Mouse (Mus musculus) midbrain, embryonic 13.5 days (tissue): ENCODE data around the gene Gm49601. TPM values are rescaled to one million over a fixed set of nuclear protein-coding genes. Genes with fewer than 3 reads are reported as not detected.

ENCODE experiments used
- ATAC-seq: fragments of 200-750 bp; cut with Nextera tagmentation; 2 replicates; pipeline ENCODE4 v1.8.0; 2017; ENCODE audit warnings: mild to moderate bottlenecking, moderate TSS enrichment, moderate library complexity
- H3K27ac ChIP-seq: fragments of 300-500 bp; sonication (generic); 2 replicates; pipeline ENCODE4 v1.5.1; 2015; ENCODE audit warnings: inconsistent platforms, mild to moderate bottlenecking, moderate library complexity
- H3K27me3 ChIP-seq: fragments of 300-500 bp; sonication (generic); 2 replicates; pipeline ENCODE4 v1.6.1; 2015; ENCODE audit warnings: mild to moderate bottlenecking, inconsistent platforms
- H3K36me3 ChIP-seq: fragments of 300-500 bp; sonication (generic); 2 replicates; pipeline ENCODE4 v1.6.1; 2015; ENCODE audit warnings: mild to moderate bottlenecking, inconsistent platforms
- H3K4me1 ChIP-seq: fragments of 300-500 bp; sonication (generic); replicated peaks from 2 replicates; pipeline ENCODE4 v1.6.1; 2015; ENCODE audit warnings: inconsistent platforms
- H3K4me2 ChIP-seq: fragments of 300-500 bp; sonication (generic); replicated peaks from 2 replicates; pipeline ENCODE4 v1.6.1; 2015; ENCODE audit warnings: moderate library complexity, mild to moderate bottlenecking, inconsistent platforms
- H3K4me3 ChIP-seq: fragments of 300-500 bp; sonication (generic); replicated peaks from 2 replicates; pipeline ENCODE4 v1.5.1; 2015; ENCODE audit warnings: mild to moderate bottlenecking, inconsistent platforms
- H3K9ac ChIP-seq: fragments of 300-500 bp; sonication (generic); replicated peaks from 2 replicates; pipeline ENCODE4 v1.6.1; 2015; ENCODE audit warnings: mild to moderate bottlenecking, inconsistent platforms
- H3K9me3 ChIP-seq: fragments of 300-500 bp; sonication (generic); 2 replicates; pipeline ENCODE4 v1.6.1; 2016; ENCODE audit warnings: mild to moderate bottlenecking, inconsistent platforms
- WGBS: fragments of 180-500 bp; shearing (Covaris S2); methylation state at CpG from one replicate; pipeline ENCODE4 v1.1.7; 2015; 5-methylcytosine and 5-hydroxymethylcytosine counted together
- polyA plus RNA-seq: library from polyadenylated mRNA; unstranded; fragments of >200 nt; fragmentation: Nextera tagmentation; extraction: Ambion mirVana; gene quantifications from 2 replicates; pipeline ENCODE4 v1.2.1, GENCODE M21; 2015

Gene Gm49601
- polyA plus RNA-seq, 1 experiment from 2014 or later, result 18.3 TPM

DNA sequence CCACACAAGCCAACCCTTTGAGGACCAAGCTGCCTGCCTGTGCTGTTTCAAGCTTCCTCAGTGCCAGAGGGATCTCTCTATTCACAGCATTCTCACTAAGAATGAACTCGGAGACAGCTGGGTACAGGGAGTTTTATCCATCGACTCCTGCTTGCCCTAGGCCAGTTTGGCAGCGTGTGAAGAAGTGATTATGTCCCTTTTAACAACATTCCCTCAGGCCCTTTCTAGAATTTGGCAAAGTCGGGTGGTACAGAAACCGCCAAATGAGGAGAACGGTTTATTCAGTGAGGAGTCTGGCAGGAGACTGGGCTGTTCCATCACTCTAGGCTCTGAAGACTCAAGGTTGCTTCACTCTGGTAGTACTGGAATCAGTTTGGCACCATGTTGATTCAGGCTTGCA is 6.0 kb downstream of the Gm49601 start:
- no peak overlapping the region for H3K9ac ChIP-seq
- H3K4me3 ChIP-seq, result peak overlapping the region; percentile 39
- no peak for ATAC-seq
- peaks cover 92% of the 10 kb centered on the region for H3K27me3 ChIP-seq
- H3K9me3 ChIP-seq, result no peaks in the 10 kb centered on the region
- peak overlapping the region; percentile 66; the same call in 1 of the 2 replicates for H3K4me2 ChIP-seq
- peaks cover 25% of the 10 kb centered on the region for H3K4me1 ChIP-seq
- no peak overlapping the region for H3K27ac ChIP-seq
- peaks cover 38% of the 10 kb centered on the region for H3K36me3 ChIP-seq
- WGBS, result 17% methylated on average over 6 of the region's 6 CpGs

DNA sequence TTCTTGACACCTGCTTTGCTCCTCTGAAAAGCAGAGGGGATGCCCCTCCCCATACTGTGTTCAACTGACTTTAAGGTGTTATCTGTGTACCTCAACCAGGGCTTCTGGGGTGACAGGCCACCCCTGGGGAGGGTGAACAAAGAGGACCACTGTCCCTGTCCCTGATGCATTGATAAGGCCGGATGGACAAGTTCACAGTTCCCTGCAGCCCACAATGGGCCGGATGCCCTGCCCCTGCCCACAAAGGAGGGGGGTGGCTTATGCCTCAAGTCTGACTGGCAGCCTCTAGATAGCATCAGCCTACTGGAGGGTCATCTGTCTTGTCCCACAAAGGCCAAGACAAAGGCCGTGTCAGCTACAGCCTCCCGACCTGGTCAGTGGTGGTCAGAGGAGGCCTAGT is 7.1 kb downstream of the Gm49601 start:
- Histone ChIP-seq H3K4me1 (peaks cover 25% of the 10 kb centered on the region), H3K9ac (no peak overlapping the region), H3K36me3 (peaks cover 28% of the 10 kb centered on the region), H3K4me3 (no peak overlapping the region), H3K27ac (no peak overlapping the region), H3K27me3 (peaks cover 83% of the 10 kb centered on the region), H3K4me2 (no peak overlapping the region), H3K9me3 (no peaks in the 10 kb centered on the region)
- whole genome bisulfite sequencing, result 42% methylated on average over 4 of the region's 4 CpGs
- ATAC-seq, result no peak

DNA sequence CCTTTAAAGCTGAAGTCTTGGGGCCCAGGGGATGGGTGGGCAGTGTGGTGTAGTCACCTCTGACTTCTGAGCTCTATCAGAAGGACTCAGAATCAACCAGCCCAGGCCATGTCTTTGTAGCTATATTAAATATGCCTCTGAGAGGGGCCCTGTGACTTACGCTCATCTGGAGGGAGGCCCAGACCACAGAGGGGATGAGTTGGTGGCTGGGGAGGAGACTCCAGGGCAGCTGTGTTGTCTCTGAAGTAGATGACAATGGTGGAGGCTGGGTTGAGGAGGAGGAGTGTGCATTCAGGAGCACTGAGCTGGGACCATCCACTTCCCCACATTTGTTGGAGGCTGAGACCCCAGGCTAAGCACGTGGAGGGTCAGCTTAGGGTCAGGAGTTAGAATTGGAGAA is 7.9 kb downstream of the Gm49601 start:
- Histone ChIP-seq H3K9ac (no peak overlapping the region), H3K27ac (no peak overlapping the region), H3K9me3 (no peaks in the 10 kb centered on the region), H3K4me1 (peaks cover 25% of the 10 kb centered on the region), H3K27me3 (peaks cover 76% of the 10 kb centered on the region), H3K36me3 (peaks cover 19% of the 10 kb centered on the region), H3K4me2 (no peak overlapping the region), H3K4me3 (no peak overlapping the region)
- ATAC-seq, result 0 out of 2 replicates have a peak, but pooled peaks have one; percentile 1
- 36% methylated on average over 2 of the region's 2 CpGs for WGBS

DNA sequence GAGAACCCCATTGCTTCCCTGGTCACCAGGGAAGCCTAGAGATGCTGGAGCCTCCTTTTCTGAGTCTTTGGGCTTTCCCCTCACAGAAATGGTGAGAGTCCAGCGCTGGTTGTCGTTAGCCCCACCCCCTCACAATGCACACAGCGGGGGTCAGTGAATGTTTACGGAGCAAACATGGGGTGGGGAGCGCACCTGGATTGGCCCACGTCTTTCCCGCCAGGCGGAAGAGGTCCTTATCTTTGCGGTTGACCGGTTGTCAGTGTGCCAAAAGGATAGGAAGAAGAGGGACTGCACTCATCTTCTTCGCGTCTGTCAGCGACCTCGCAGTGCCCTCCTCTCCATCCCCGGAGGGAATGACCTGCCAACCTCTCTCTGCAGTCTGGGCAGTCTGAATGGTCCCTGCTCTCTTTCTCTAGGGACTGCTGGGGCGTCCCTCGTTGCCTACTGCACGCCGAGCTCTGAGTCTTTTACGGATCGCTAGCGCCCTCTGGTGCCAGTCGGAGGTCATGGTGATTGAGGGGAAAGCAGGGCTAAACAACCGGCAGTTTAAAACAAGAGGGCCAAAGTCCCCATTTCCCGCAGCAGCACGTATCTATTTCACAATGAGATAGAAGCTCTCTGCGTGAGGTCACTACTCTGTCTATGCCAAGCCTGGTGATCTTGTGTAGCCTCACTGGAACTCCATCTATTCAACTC is 8.7 kb downstream of the Gm49601 start:
- Histone ChIP-seq H3K9me3 (no peaks in the 10 kb centered on the region), H3K36me3 (peaks cover 12% of the 10 kb centered on the region), H3K27ac (no peak overlapping the region), H3K27me3 (peaks cover 73% of the 10 kb centered on the region), H3K4me2 (peak overlapping the region; percentile 56), H3K9ac (peak overlapping the region; percentile 28), H3K4me1 (peaks cover 25% of the 10 kb centered on the region), H3K4me3 (peak overlapping the region; percentile 28)
- ATAC-seq, result peak; percentile 62
- WGBS, result under 1% methylated on average over 27 of the region's 27 CpGs

DNA sequence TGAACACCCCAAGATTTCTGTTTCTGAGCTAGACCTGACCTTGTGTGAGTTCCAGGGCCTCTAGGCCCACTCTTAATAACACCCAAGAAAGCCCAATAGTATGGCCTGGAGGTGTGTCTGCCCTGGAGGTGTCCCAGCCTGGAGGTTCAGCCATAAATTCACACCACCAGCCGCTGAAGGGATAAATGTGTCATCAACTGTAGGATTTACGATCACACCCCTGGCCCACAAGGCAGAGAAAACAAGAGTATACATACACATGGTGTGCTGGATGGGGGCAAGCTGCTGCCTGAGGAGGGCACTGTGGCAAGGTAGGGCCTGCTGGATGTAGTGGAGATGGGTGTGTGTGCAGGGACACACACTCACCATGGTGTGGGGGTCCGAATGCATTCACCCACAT is 12.9 kb downstream of the Gm49601 start:
- no peaks in the 10 kb centered on the region for H3K36me3 ChIP-seq
- H3K27me3 ChIP-seq, result peaks cover 51% of the 10 kb centered on the region
- no peak overlapping the region for H3K9ac ChIP-seq
- H3K4me2 ChIP-seq, result no peak overlapping the region
- WGBS, result 98% methylated on average over 3 of the region's 3 CpGs
- no peak overlapping the region for H3K4me3 ChIP-seq
- H3K9me3 ChIP-seq, result no peaks in the 10 kb centered on the region
- H3K4me1 ChIP-seq, result peaks cover 6% of the 10 kb centered on the region
- ATAC-seq, result no peak
- H3K27ac ChIP-seq, result no peak overlapping the region

DNA sequence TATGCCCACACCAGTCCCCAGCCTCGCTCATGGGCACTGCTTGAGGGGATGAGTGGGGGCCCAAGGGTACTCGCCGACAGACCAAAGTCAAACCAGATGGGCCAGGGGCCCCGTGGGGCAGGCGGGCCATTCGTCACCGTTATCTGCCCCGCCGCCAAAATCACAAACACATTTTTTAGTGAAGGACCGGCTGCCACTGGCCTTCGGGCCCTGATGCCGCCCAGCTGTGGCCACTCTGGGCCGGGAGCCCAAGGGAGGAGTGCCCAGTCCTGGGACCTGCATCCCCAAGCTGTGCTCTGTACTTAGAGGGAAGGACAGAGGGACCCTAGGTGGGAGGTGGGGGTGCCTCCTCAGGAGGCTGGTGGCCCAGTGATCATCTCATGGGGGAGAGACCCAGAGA is 14.5 kb downstream of the Gm49601 start:
- H3K27me3 ChIP-seq, result peaks cover 45% of the 10 kb centered on the region

DNA sequence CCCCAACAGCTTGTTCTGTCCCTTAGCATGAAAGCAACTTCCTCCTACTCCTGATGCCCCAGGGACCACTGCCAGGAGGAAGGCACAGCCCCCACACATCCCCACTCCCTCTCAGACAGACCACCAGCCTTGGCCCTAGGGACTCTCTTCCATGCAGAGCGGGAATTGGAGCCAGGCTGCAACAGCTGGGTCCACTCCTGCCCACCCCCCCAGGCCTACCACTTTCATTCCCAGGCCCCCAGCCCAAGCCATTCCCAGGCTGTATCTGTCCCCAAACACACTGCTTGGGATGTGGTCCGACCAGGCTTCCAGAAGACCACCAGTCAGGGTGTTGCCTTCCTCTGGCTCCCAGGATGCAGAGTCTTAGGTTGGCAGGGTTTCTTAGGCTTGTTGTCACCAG is 17.1 kb downstream of the Gm49601 start:
- Histone ChIP-seq H3K9me3 (no peaks in the 10 kb centered on the region), H3K4me3 (no peak overlapping the region), H3K27me3 (peaks cover 35% of the 10 kb centered on the region), H3K4me2 (no peak overlapping the region), H3K9ac (no peak overlapping the region), H3K4me1 (no peaks in the 10 kb centered on the region), H3K36me3 (no peaks in the 10 kb centered on the region), H3K27ac (no peak overlapping the region)
- no peak for ATAC-seq
- WGBS, result 67% methylated on average over 2 of the region's 2 CpGs

More for the DNA sequence above, 14.5 kb downstream of the Gm49601 start:
- Histone ChIP-seq H3K4me3 (no peak overlapping the region), H3K9ac (no peak overlapping the region), H3K4me1 (no peaks in the 10 kb centered on the region), H3K4me2 (no peak overlapping the region), H3K9me3 (no peaks in the 10 kb centered on the region), H3K36me3 (no peaks in the 10 kb centered on the region), H3K27ac (no peak overlapping the region)
- no peak for ATAC-seq
- 80% methylated on average over 13 of the region's 13 CpGs for WGBS

DNA sequence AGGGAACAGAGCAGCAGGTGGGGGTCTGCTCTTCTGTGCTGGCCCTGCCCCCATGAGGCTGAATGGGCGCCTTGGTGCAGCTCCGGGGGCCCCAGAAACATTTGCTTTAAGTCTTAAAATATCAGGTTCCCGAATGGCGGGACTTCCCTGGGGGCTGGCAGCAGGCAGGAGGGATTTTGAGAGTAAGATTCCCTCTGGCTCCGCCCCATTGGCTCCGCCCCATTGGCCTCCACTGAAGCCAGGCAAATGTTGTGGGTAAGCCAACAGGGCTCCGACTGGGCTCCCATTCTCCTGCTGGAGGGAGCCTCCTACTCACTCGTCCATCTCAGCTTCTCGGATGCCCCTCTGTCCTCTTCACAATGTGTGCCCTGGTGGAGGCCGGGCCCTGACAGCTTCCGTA is 18.0 kb downstream of the Gm49601 start:
- no peaks in the 10 kb centered on the region for H3K9me3 ChIP-seq
- H3K9ac ChIP-seq, result no peak overlapping the region
- 5% methylated on average over 11 of the region's 11 CpGs for WGBS
- H3K27me3 ChIP-seq, result peaks cover 34% of the 10 kb centered on the region
- no peaks in the 10 kb centered on the region for H3K36me3 ChIP-seq
- no peaks in the 10 kb centered on the region for H3K4me1 ChIP-seq
- no peak overlapping the region for H3K4me3 ChIP-seq
- H3K4me2 ChIP-seq, result peak overlapping the region; percentile 21; the same call in 1 of the 2 replicates
- H3K27ac ChIP-seq, result no peak overlapping the region
- ATAC-seq, result 0 out of 2 replicates have a peak, but pooled peaks have one; percentile 15

DNA sequence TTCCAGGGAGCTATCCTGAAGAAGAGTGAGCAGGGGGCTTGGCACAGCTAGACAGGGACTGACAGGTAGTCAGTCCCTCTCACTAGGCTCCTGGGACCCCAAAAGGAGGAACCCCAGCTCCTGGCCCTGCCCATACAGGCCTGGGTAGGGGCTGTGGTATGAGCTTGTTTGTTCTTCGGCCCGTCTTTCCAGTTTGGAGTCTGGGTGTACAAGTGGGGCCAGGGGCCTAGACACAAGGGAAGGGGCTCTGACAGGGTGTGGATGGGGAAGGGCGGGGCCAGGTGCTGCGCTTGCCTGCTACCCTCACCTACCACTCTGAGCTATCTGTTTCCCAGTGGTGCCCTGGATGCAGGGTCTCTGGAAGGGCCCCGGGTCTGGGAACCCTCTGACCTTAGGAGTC is 20.5 kb downstream of the Gm49601 start:
- Histone ChIP-seq H3K27me3 (peaks cover 27% of the 10 kb centered on the region), H3K36me3 (no peaks in the 10 kb centered on the region), H3K4me3 (no peak overlapping the region), H3K9me3 (no peaks in the 10 kb centered on the region), H3K27ac (no peak overlapping the region), H3K4me1 (no peaks in the 10 kb centered on the region), H3K4me2 (no peak overlapping the region), H3K9ac (no peak overlapping the region)
- WGBS, result 74% methylated on average over 5 of the region's 5 CpGs
- ATAC-seq, result no peak

DNA sequence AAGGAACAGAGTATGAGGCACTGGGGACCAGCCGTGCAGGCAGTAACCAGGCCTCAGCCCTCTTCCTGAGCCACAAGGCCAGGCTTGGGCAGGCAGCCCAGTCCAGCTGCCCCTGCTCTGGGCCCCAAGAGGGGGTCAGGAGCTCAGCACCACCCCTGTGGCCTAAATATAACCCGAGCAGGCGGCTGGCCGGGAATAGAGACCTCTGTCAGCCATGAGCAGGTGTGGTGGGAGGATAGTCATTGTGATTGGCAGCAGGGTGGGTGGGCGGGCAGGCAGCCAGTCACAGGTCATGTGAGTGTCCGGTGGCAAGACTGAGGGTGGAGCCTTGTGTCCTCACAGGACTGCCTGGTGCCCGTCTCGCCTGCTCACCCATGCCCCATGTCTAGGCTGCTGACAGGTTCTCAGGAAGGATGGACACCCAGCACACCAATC is 21.9 kb downstream of the Gm49601 start:
- 66% methylated on average over 8 of the region's 8 CpGs for WGBS
- no peaks in the 10 kb centered on the region for H3K9me3 ChIP-seq
- no peaks in the 10 kb centered on the region for H3K4me1 ChIP-seq
- H3K27me3 ChIP-seq, result peaks cover 19% of the 10 kb centered on the region
- H3K9ac ChIP-seq, result no peak overlapping the region
- ATAC-seq, result no peak
- H3K36me3 ChIP-seq, result no peaks in the 10 kb centered on the region
- no peak overlapping the region for H3K4me2 ChIP-seq
- no peak overlapping the region for H3K27ac ChIP-seq
- no peak overlapping the region for H3K4me3 ChIP-seq

DNA sequence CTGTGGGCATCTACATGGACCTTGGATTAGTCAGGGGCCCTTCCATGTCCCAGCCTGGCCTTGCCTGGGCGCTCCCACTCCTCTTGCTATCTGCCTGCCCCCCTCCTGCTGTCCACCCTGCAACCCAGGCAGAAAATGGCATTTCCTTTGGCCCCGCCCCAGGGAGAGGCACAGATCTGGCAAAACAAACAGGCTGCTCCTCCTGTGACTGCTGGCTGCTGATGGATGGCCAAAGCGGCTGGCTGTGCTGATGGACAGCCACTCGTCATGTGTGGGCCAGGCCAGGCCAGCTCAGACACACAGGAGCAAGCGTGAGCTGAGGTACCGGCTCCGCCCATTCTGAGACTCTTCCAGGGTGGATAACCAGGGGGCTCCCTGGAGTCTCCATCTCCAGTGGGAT is 24.8 kb downstream of the Gm49601 start:
- Histone ChIP-seq H3K27me3 (peaks cover 7% of the 10 kb centered on the region; the same call in 1 of the 2 replicates), H3K9me3 (no peaks in the 10 kb centered on the region), H3K36me3 (no peaks in the 10 kb centered on the region), H3K4me2 (no peak overlapping the region), H3K4me1 (no peaks in the 10 kb centered on the region), H3K9ac (no peak overlapping the region), H3K4me3 (no peak overlapping the region), H3K27ac (no peak overlapping the region)
- ATAC-seq, result no peak
- WGBS, result 57% methylated on average over 7 of the region's 7 CpGs

DNA sequence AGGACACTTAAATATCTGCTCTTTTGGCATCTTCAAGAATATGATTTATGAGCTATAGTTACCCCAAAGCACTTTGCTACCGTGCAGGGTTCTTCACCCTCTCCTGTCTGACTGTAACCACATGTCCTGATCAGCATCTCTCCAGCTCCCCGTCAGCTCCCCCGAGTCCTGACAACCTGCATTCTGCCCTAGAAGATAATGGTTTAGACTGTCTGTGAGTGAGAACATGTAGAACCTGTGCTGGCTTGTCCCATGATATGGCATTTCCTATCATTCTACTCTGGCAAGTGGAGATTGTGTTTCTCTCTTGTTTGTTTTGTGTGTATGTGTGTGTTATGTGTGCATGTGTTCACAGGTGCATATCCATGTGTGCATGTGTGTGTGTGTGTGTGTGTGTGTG is 28.2 kb downstream of the Gm49601 start:
- Histone ChIP-seq H3K36me3 (no peaks in the 10 kb centered on the region), H3K4me3 (no peak overlapping the region), H3K9me3 (no peaks in the 10 kb centered on the region), H3K9ac (no peak overlapping the region), H3K4me1 (no peaks in the 10 kb centered on the region), H3K4me2 (no peak overlapping the region), H3K27me3 (peaks cover 35% of the 10 kb centered on the region), H3K27ac (no peak overlapping the region)
- ATAC-seq, result no peak
- WGBS, result 85% methylated on average over 3 of the region's 3 CpGs

DNA sequence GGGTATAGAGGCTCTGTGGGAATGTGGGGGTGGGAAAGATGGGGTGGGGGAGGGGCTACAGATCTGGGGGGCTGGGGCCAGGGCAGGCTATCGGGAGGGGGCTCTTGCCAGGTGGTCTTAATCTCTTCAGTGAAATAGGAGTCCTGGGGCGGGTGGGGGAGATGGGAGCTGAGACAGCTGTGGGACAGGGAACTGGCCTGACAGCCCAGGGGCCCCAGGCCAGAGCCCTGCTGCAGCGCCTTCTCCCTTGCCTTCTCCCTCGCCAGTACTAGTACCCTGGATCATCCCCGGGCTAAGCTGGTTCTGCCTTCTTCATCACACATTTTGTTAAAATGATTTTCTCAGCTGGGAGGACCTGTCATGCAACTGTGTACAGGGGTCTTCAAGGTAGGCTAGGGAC is 30.0 kb downstream of the Gm49601 start:
- no peak overlapping the region for H3K27ac ChIP-seq
- WGBS, result 29% methylated on average over 5 of the region's 5 CpGs
- H3K4me2 ChIP-seq, result no peak overlapping the region
- ATAC-seq, result no peak
- H3K4me1 ChIP-seq, result peaks cover 6% of the 10 kb centered on the region
- no peaks in the 10 kb centered on the region for H3K9me3 ChIP-seq
- H3K9ac ChIP-seq, result no peak overlapping the region
- peaks cover 50% of the 10 kb centered on the region for H3K27me3 ChIP-seq
- no peak overlapping the region for H3K4me3 ChIP-seq
- H3K36me3 ChIP-seq, result no peaks in the 10 kb centered on the region
